Mouse (Mus musculus): ENCODE measurements around the gene Tuba1c.

GRCm38 (mm10) chr15:99033498-99034270, 4.0 kb downstream of the Tuba1c start:
- TF ChIP-seq ZC3H11A (IDR thresholded peaks at IDR 0.05; ENCODE audit: borderline replicate concordance, low read depth, low read length) (no peak), HCFC1 (IDR thresholded peaks at IDR 0.05; ENCODE audit: borderline replicate concordance, insufficient read depth, low read length) (no peak), CHD2 (IDR thresholded peaks at IDR 0.05; ENCODE audit: low read depth, low read length) (no peak), ZNF384 (IDR thresholded peaks at IDR 0.05; ENCODE audit: low read depth, low read length) (peak; percentile 61; the same call in 1 of the 2 replicates), MAFK (IDR thresholded peaks at IDR 0.05; ENCODE audit: insufficient read depth, low read depth, low read length) (no peak)

Measured in ES-E14 (cell line).